Mouse (Mus musculus) brain, embryonic 14.5 days (tissue): ENCODE measurements at regions not wholly inside any gene's neighbourhood (a gene's known extent, or its start where the extent isn't known, plus 50 kb on each side); places are given as distances from the start of the nearest gene placed in this dataset.

Experiments used
- CTCF ChIP-seq: fragments of 200-500 bp; IDR thresholded peaks from 2 replicates; pipeline ENCODE4 v1.5.1; 2012; ENCODE audit warnings: inconsistent platforms, mild to moderate bottlenecking, moderate library complexity, borderline replicate concordance; ENCODE audit not compliant: insufficient read depth, insufficient read length; ENCODE audit errors: extremely low read depth
- POLR2A ChIP-seq: fragments of 200-500 bp; IDR thresholded peaks from 2 replicates; pipeline ENCODE4 v1.6.1; 2012; ENCODE audit warnings: mild to moderate bottlenecking, inconsistent platforms, borderline replicate concordance; ENCODE audit not compliant: poor library complexity, insufficient read depth, insufficient read length, severe bottlenecking; ENCODE audit errors: extremely low read depth

DNA sequence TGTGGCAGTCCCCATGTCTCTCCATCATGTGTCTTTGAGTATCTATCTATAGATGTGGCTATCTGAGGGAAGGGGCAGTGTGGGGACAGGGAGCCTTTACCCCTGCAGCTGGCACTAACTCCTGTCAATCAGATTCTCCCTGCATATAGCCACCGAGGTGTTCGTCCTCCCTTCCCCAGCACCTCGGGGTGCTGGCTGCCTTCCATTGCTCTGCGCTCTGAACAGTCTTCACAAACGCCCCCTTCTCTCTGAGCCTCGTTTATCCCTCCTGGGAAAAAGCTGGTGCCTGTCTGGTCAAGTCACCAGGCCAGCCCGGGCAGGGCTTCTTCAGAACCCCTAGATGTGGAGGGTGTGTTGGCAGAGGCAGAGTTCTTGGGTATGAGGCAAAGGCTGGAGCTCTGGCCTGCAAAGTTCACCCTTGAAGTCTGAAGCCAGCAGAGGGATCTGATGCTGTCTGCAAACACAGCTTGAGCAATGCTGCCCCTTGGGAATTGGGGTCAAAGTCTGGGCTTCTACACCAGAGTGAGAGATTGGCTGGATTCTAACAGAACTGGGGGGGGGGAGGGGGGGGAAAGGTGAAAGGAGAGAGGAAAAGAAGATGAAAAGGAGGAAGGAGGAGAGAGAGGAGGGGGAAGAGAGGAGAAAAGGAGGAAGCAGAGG is 175.5 kb upstream of the Igsf21 start:
- TF ChIP-seq POLR2A (no peak), CTCF (no peak)
